9 mouse cellular contexts compared by ENCODE assay signal in genomic region chr12:71855730-71856479, GRCm38 (mm10). TPM values are rescaled to one million over a fixed set of nuclear protein-coding genes. Genes with fewer than 3 reads are reported as not detected.
A peak's percentile ranks its signal among the peaks of the same experiment; 100 is the strongest.
DNase-seq lines count a peak whose midpoint lies in the region; ATAC-seq and TF ChIP-seq lines count a peak whose summit lies in the region.
"Had no signal": no experiment of that assay in that cellular context is flagged by ENCODE, and none has a peak within 500 bp of the region (broad histone marks: within the 10 kb centered on the region; RNA-seq: fewer than 3 reads in every experiment).

No protein-coding gene starts in this region.

- H3K4me2 ChIP-seq in forebrain, postnatal 0 days (ENCODE audit: low read depth): no peak overlapping the region
- H3K4me2 ChIP-seq in limb, embryonic 14.5 days (replicated peaks; ENCODE audit: low read depth, low read length, severe bottlenecking): no peak overlapping the region
- no peak overlapping the region for H3K4me2 ChIP-seq in midbrain, embryonic 16.5 days (ENCODE audit: low read length)

- 39% methylated on average over 10 of the region's 10 CpGs for WGBS in forebrain, postnatal 0 days
- 64% methylated on average over 10 of the region's 10 CpGs for WGBS in hindbrain, embryonic 10.5 days
- 24% methylated on average over 10 of the region's 10 CpGs for WGBS in limb, embryonic 14.5 days
- 56% methylated on average over 10 of the region's 10 CpGs for WGBS in midbrain, embryonic 16.5 days

- peaks cover 8% of the 10 kb centered on the region for H3K36me3 ChIP-seq in forebrain, postnatal 0 days (ENCODE audit: insufficient read depth)
- H3K36me3 ChIP-seq in hindbrain, embryonic 10.5 days: peaks cover 10% of the 10 kb centered on the region; the same call in 1 of the 2 replicates
- H3K36me3 ChIP-seq in limb, embryonic 14.5 days (ENCODE audit: control insufficient read depth, insufficient read depth, low read length): no peaks in the 10 kb centered on the region
- H3K36me3 ChIP-seq in midbrain, embryonic 16.5 days (ENCODE audit: control insufficient read depth, insufficient read depth, low read length): no peaks in the 10 kb centered on the region

- no peak overlapping the region for H3K27ac ChIP-seq in forebrain, postnatal 0 days (ENCODE audit: low read depth, low read length)
- peak overlapping the region; percentile 57 for H3K27ac ChIP-seq in hindbrain, embryonic 10.5 days
- peak overlapping the region; percentile 62 for H3K27ac ChIP-seq in limb, embryonic 14.5 days (replicated peaks; ENCODE audit: low read depth, low read length)
- no peak overlapping the region for H3K27ac ChIP-seq in midbrain, embryonic 16.5 days (ENCODE audit: low read length)
- H3K27ac ChIP-seq: macrophage had no signal

- ATAC-seq in forebrain, postnatal 0 days: peak; percentile 29
- peak; percentile 75 for ATAC-seq in limb, embryonic 14.5 days (ENCODE audit: low FRiP score, low read depth)
- ATAC-seq in midbrain, embryonic 16.5 days: peak; percentile 54; the same call in 1 of the 2 replicates
- no peak for ATAC-seq in erythroblast, adult 5-6 weeks (replicated peaks; ENCODE audit: low FRiP score, poor library complexity, severe bottlenecking)
- ATAC-seq in inflammation-experienced regulatory T-cells, adult 6 months: no peak

- H3K4me1 ChIP-seq in forebrain, postnatal 0 days (ENCODE audit: insufficient read depth): peaks cover 12% of the 10 kb centered on the region
- H3K4me1 ChIP-seq in hindbrain, embryonic 10.5 days (replicated peaks): peaks cover 48% of the 10 kb centered on the region
- peaks cover 57% of the 10 kb centered on the region for H3K4me1 ChIP-seq in limb, embryonic 14.5 days (ENCODE audit: control insufficient read depth, insufficient read depth, low read length)
- H3K4me1 ChIP-seq in midbrain, embryonic 16.5 days (ENCODE audit: control insufficient read depth, insufficient read depth, low read length): peaks cover 29% of the 10 kb centered on the region

- no peak overlapping the region for H3K9ac ChIP-seq in forebrain, postnatal 0 days
- no peak overlapping the region for H3K9ac ChIP-seq in limb, embryonic 14.5 days (ENCODE audit: low read depth, low read length, severe bottlenecking)
- no peak overlapping the region for H3K9ac ChIP-seq in midbrain, embryonic 16.5 days (ENCODE audit: low read depth, low read length)

- no peak for TF ChIP-seq CTCF in brain, embryonic 14.5 days (IDR thresholded peaks at IDR 0.05; ENCODE audit: borderline replicate concordance, extremely low read depth, insufficient read depth, insufficient read length)
- TF ChIP-seq CTCF in forebrain, postnatal 0 days (IDR thresholded peaks at IDR 0.05; ENCODE audit: low read depth): no peak

- no peak for TF ChIP-seq POLR2A in brain, embryonic 14.5 days (IDR thresholded peaks at IDR 0.05; ENCODE audit: borderline replicate concordance, extremely low read depth, insufficient read depth, insufficient read length, poor library complexity, severe bottlenecking)
- no peak for TF ChIP-seq POLR2A in limb, embryonic 14.5 days (IDR thresholded peaks at IDR 0.05; ENCODE audit: borderline replicate concordance, extremely low read depth, insufficient read depth, insufficient read length)

- H3K9me3 ChIP-seq in forebrain, postnatal 0 days (ENCODE audit: low read length): no peaks in the 10 kb centered on the region
- no peaks in the 10 kb centered on the region for H3K9me3 ChIP-seq in hindbrain, embryonic 10.5 days
- no peaks in the 10 kb centered on the region for H3K9me3 ChIP-seq in limb, embryonic 14.5 days (ENCODE audit: control insufficient read depth, low read length)
- H3K9me3 ChIP-seq in midbrain, embryonic 16.5 days (replicated peaks; ENCODE audit: control insufficient read depth, low read length, poor library complexity, severe bottlenecking): no peaks in the 10 kb centered on the region

- H3K4me3 ChIP-seq in forebrain, postnatal 0 days (ENCODE audit: low read depth, low read length): no peak overlapping the region
- no peak overlapping the region for H3K4me3 ChIP-seq in hindbrain, embryonic 10.5 days
- H3K4me3 ChIP-seq in limb, embryonic 14.5 days (replicated peaks; ENCODE audit: low read length): no peak overlapping the region
- no peak overlapping the region for H3K4me3 ChIP-seq in midbrain, embryonic 16.5 days (ENCODE audit: low read depth, low read length)

- peak; percentile 82 for DNase-seq in Muller cell, postnatal 12 days (ENCODE audit: inconsistent ontology term)
- DNase-seq in brain, embryonic 14.5 days (ENCODE audit: low read depth): peak; percentile 69
- DNase-seq in forebrain, postnatal 0 days: peak; percentile 36
- DNase-seq in hindbrain, embryonic 10.5 days (ENCODE audit: low spot score): peak; percentile 13
- DNase-seq in limb, embryonic 14.5 days (ENCODE audit: low spot score): peak; percentile 73

- H3K27me3 ChIP-seq in forebrain, postnatal 0 days (ENCODE audit: insufficient read depth, low read length): no peaks in the 10 kb centered on the region
- no peaks in the 10 kb centered on the region for H3K27me3 ChIP-seq in hindbrain, embryonic 10.5 days (ENCODE audit: insufficient read depth, poor library complexity, severe bottlenecking)
- H3K27me3 ChIP-seq in limb, embryonic 14.5 days (ENCODE audit: control insufficient read depth, insufficient read depth, low read length): no peaks in the 10 kb centered on the region
- H3K27me3 ChIP-seq in midbrain, embryonic 16.5 days (ENCODE audit: control insufficient read depth, insufficient read depth, low read depth, low read length): no peaks in the 10 kb centered on the region

RNA-seq across cellular contexts. Expression of gene Daam1, which starts 25.0 kb away (rescaled TPM):
- 28.7 and 47.3 TPM in 2 replicates for polyA plus RNA-seq in brain, embryonic 14.5 days (2012; rRNA removed)
- 93.6 and 94.7 TPM in 2 replicates for total RNA-seq in forebrain, postnatal 0 days (2014; rRNA removed)
- 16.0 and 25.2 TPM in 2 replicates for polyA plus RNA-seq in forebrain, postnatal 0 days (2015; fragmentation: Nextera tagmentation; extraction: Ambion mirVana)
- polyA plus RNA-seq in hindbrain, embryonic 10.5 days (2016; fragmentation: Nextera tagmentation; extraction: Ambion mirVana): 8.4 and 11.6 TPM in 2 replicates
- 9.3 and 10.7 TPM in 2 replicates for polyA plus RNA-seq in limb, embryonic 14.5 days (2012; rRNA removed)
- polyA plus RNA-seq in limb, embryonic 14.5 days (2014; fragmentation: Nextera tagmentation; extraction: Ambion mirVana): 11.3 and 11.8 TPM in 2 replicates
- polyA plus RNA-seq in midbrain, embryonic 16.5 days (2015; fragmentation: Nextera tagmentation; extraction: Ambion mirVana): 33.0 and 33.4 TPM in 2 replicates
- 39.4 and 45.4 TPM in 2 replicates for total RNA-seq in erythroblast, adult 5-6 weeks (2015; ENCODE audit: low replicate concordance)
- 59.4 and 83.1 TPM in 2 replicates for total RNA-seq in erythroblast, adult 5-6 weeks (2017; ENCODE audit: low replicate concordance)
- polyA plus RNA-seq in inflammation-experienced regulatory T-cells, adult 6 months (2017; shearing (Covaris generic)): 1 to 10 TPM; 1.4 to 3.0 (median 1.6) TPM

Comparison
In these comparisons a context has a peak if more than half of its experiments do, and no peak if none do; other contexts are left out.
1. DNase-seq: peak in every context shown above with its lines; median percentile 82 in Muller cell, postnatal 12 days; 73 in limb, embryonic 14.5 days; 69 in brain, embryonic 14.5 days; 36 in forebrain, postnatal 0 days; 13 in hindbrain, embryonic 10.5 days.
2. ATAC-seq: peak in forebrain, postnatal 0 days (single experiment), limb, embryonic 14.5 days (single experiment) and midbrain, embryonic 16.5 days (single experiment); none in erythroblast, adult 5-6 weeks (single experiment) and inflammation-experienced regulatory T-cells, adult 6 months (single experiment).
3. H3K27ac ChIP-seq: peak in hindbrain, embryonic 10.5 days (single experiment) and limb, embryonic 14.5 days (single experiment); none in forebrain, postnatal 0 days (single experiment) and midbrain, embryonic 16.5 days (single experiment).